In the genomic region with DNA sequence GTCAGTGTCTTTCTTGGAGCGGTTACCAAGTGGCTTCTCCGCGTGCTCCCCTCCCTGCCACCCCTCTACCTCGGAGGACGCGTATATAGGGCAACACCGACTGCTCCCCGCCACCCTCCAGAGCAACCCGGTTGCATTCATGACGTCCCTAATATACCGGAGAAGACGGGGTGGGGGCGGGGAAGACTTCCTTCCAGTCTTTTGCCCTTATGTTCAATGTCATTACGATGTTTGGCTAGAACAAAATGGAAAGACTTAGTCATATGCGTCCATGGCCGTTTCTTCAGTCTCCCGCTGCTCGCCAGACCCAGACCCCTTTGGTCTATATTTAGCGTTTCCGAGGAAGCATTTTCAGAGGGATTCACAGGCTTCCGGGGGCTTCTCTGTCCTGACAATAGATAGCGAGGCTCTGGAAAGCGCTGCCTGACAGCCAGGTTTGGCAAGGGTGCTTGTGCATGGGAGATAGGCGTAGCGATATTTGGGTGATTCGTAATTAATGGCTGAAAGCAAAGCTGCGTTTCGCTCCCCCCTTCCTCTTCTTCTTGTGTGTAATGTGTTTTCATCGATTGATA, we compare ENCODE assay signal across 9 mouse cellular contexts. TPM values are rescaled to one million over a fixed set of nuclear protein-coding genes. Genes with fewer than 3 reads are reported as not detected.
A peak's percentile ranks its signal among the peaks of the same experiment; 100 is the strongest.
DNase-seq lines count a peak whose midpoint lies in the region; ATAC-seq and TF ChIP-seq lines count a peak whose summit lies in the region.
"Had no signal": no experiment of that assay in that cellular context is flagged by ENCODE, and none has a peak within 500 bp of the region (broad histone marks: within the 10 kb centered on the region; RNA-seq: fewer than 3 reads in every experiment).

No protein-coding gene starts in this region.

- peak; percentile 73 for ATAC-seq in midbrain, embryonic 14.5 days (ENCODE audit: low FRiP score, low TSS enrichment)
- ATAC-seq in monocyte, adult 5-6 weeks (replicated peaks; ENCODE audit: insufficient number of reproducible peaks, low FRiP score, low TSS enrichment, poor library complexity, severe bottlenecking), result no peak

- DNase-seq in heart, embryonic 10.5 days (ENCODE audit: low spot score), result peak; percentile 73
- DNase-seq in heart, adult 8-10 months (ENCODE audit: low spot score), result no peak
- DNase-seq in ES-E14 (ENCODE audit: low read depth, low spot score), result peak; percentile 20
- DNase-seq in layer of hippocampus, adult 9-11 months, result peak; percentile 16
- DNase-seq in midbrain, embryonic 14.5 days, result peak; percentile 79
- DNase-seq in testis, postnatal 10 days (ENCODE audit: low spot score), result no peak

- H3K4me3 ChIP-seq in heart, embryonic 10.5 days, result peak overlapping the region; percentile 77
- H3K4me3 ChIP-seq in ES-E14 (ENCODE audit: insufficient read depth in 1 of 2, low read depth in 1 of 2, low read length in 2 of 2, poor library complexity in 1 of 2, severe bottlenecking in 1 of 2), result peak overlapping the region; percentile 75 to 83
- peak overlapping the region; percentile 59 for H3K4me3 ChIP-seq in embryonic fibroblast, embryonic 13.5 days (ENCODE audit: insufficient read depth, low read length)
- H3K4me3 ChIP-seq in midbrain, embryonic 14.5 days (replicated peaks; ENCODE audit: low read depth, low read length), result peak overlapping the region; percentile 82
- H3K4me3 ChIP-seq: erythroblast, embryonic 14.5 days had no signal

- in situ Hi-C loops in ES-E14 (cut with MboI; ENCODE audit: low sequenced_read_pairs in 2 of 2, unreplicated experiment in 2 of 2), result no loop called here

- peaks cover 35% of the 10 kb centered on the region for H3K27me3 ChIP-seq in heart, embryonic 10.5 days (ENCODE audit: insufficient read depth, poor library complexity, severe bottlenecking)
- 0 out of 2 replicates have a peak, but pooled peaks cover 3% of the 10 kb centered on the region for H3K27me3 ChIP-seq in midbrain, embryonic 14.5 days (ENCODE audit: control insufficient read depth, insufficient read depth, low read length)

- peak overlapping the region; percentile 42 for H3K9ac ChIP-seq in ES-E14 (ENCODE audit: insufficient read depth, low read depth, low read length, poor library complexity, severe bottlenecking)
- H3K9ac ChIP-seq in midbrain, embryonic 14.5 days (replicated peaks; ENCODE audit: low read length), result peak overlapping the region; percentile 95

- TF ChIP-seq CTCF in embryonic fibroblast, embryonic 13.5 days (IDR thresholded peaks at IDR 0.05; ENCODE audit: borderline replicate concordance, insufficient read depth, low read length), result no peak

- WGBS in heart, embryonic 10.5 days, result under 1% methylated on average over 29 of the region's 29 CpGs
- under 1% methylated on average over 29 of the region's 29 CpGs for WGBS in midbrain, embryonic 14.5 days

- H3K4me1 ChIP-seq in heart, embryonic 10.5 days, result 0 out of 2 replicates have a peak, but pooled peaks cover 6% of the 10 kb centered on the region
- peaks cover 0 to 3% of the 10 kb centered on the region in 2 experiments; a peak in 1 of 4 replicates for H3K4me1 ChIP-seq in ES-E14 (ENCODE audit: control insufficient read depth in 2 of 2, insufficient read depth in 2 of 2, low read length in 2 of 2, poor library complexity in 1 of 2)
- no peaks in the 10 kb centered on the region for H3K4me1 ChIP-seq in embryonic fibroblast, embryonic 13.5 days (ENCODE audit: control insufficient read depth, insufficient read depth, low read length)
- peaks cover 7% of the 10 kb centered on the region; the same call in 1 of the 2 replicates for H3K4me1 ChIP-seq in midbrain, embryonic 14.5 days (ENCODE audit: control insufficient read depth, insufficient read depth, low read length)

- peak overlapping the region; percentile 82; the same call in 1 of the 2 replicates for H3K27ac ChIP-seq in heart, embryonic 10.5 days
- H3K27ac ChIP-seq in ES-E14 (ENCODE audit: insufficient read depth, low read depth, low read length, poor library complexity, severe bottlenecking), result no peak overlapping the region
- no peak overlapping the region for H3K27ac ChIP-seq in embryonic fibroblast, embryonic 13.5 days (ENCODE audit: insufficient read depth, low read length)
- H3K27ac ChIP-seq in midbrain, embryonic 14.5 days (replicated peaks; ENCODE audit: low read depth, low read length), result peak overlapping the region; percentile 99

- no peak for TF ChIP-seq POLR2A in embryonic fibroblast, embryonic 13.5 days (IDR thresholded peaks at IDR 0.05; ENCODE audit: low read depth, low read length)

- H3K36me3 ChIP-seq in heart, embryonic 10.5 days, result no peaks in the 10 kb centered on the region
- H3K36me3 ChIP-seq in ES-E14 (ENCODE audit: control insufficient read depth, insufficient read depth, low read length, poor library complexity, severe bottlenecking), result no peaks in the 10 kb centered on the region
- H3K36me3 ChIP-seq in midbrain, embryonic 14.5 days (ENCODE audit: control insufficient read depth, insufficient read depth, low read length), result no peaks in the 10 kb centered on the region

- H3K9me3 ChIP-seq in heart, embryonic 10.5 days, result no peaks in the 10 kb centered on the region
- no peaks in the 10 kb centered on the region for H3K9me3 ChIP-seq in ES-E14 (ENCODE audit: control insufficient read depth, insufficient read depth, low read depth, low read length)
- no peaks in the 10 kb centered on the region for H3K9me3 ChIP-seq in midbrain, embryonic 14.5 days (ENCODE audit: control insufficient read depth, low read length)

- peak overlapping the region; percentile 56 for H3K4me2 ChIP-seq in midbrain, embryonic 14.5 days (ENCODE audit: low read length)

TF ChIP-seq in ES-E14, 5 proteins besides CTCF, POLR2A, EP300 and RAD21:
- TF ChIP-seq ZNF384 (IDR thresholded peaks at IDR 0.05; ENCODE audit: low read depth, low read length), result no peak
- no peak for TF ChIP-seq CHD2 (IDR thresholded peaks at IDR 0.05; ENCODE audit: low read depth, low read length)
- no peak for TF ChIP-seq ZC3H11A (IDR thresholded peaks at IDR 0.05; ENCODE audit: borderline replicate concordance, low read depth, low read length)

RNA-seq across cellular contexts. Expression of gene Ctnnd2, which starts 1.1 kb away (rescaled TPM):
- 2.2 and 4.2 TPM in 2 replicates for polyA plus RNA-seq in heart, embryonic 10.5 days (2016; fragmentation: Nextera tagmentation; extraction: Ambion mirVana)
- total RNA-seq in heart, adult 8-10 months (2022), result under 1 TPM; 0.35 to 0.91 (median 0.54) TPM
- 2.4 and 3.6 TPM in 2 replicates for total RNA-seq in ES-E14 (2012; rRNA removed)
- 6.5 and 8.6 TPM in 2 replicates for polyA plus RNA-seq in embryonic fibroblast, embryonic 13.5 days (2011; ENCODE audit: insufficient read length, low read depth, missing spikeins)
- 61.2 and 74.9 TPM in 2 replicates for polyA plus RNA-seq in midbrain, embryonic 14.5 days (2014; fragmentation: Nextera tagmentation; extraction: Ambion mirVana)
- 0.29 TPM in 1 of 3 replicates, not detected in the others for total RNA-seq in monocyte, adult 5-6 weeks (2017)
- polyA plus RNA-seq: erythroblast, embryonic 14.5 days had no signal

Comparison
In these comparisons a context has a peak if more than half of its experiments do, and no peak if none do; other contexts are left out.
1. DNase-seq: peak in heart, embryonic 10.5 days (single experiment), ES-E14 (single experiment), layer of hippocampus, adult 9-11 months (single experiment) and midbrain, embryonic 14.5 days (single experiment); none in heart, adult 8-10 months (single experiment) and testis, postnatal 10 days (single experiment).
2. H3K27ac ChIP-seq: peak in heart, embryonic 10.5 days (single experiment) and midbrain, embryonic 14.5 days (single experiment); none in ES-E14 (single experiment) and embryonic fibroblast, embryonic 13.5 days (single experiment).
3. Peak in every context shown above with its lines, with median percentiles within 50 percentile points of each other: H3K4me3 ChIP-seq.